Mouse (Mus musculus): ENCODE data around the gene Smpd2. TPM values are rescaled to one million over a fixed set of nuclear protein-coding genes. Genes with fewer than 3 reads are reported as not detected.

Gene Smpd2
- total and polyA plus RNA-seq, 3 experiments = 0.04 to 0.42 TPM; not detected in 1

GRCm38 (mm10) chr10:41482446-41482845, 7.7 kb downstream of the Smpd2 start:
- no peak for DNase-seq (ENCODE audit: low read depth, low spot score)
- no peak for TF ChIP-seq SMC3 (IDR thresholded peaks at IDR 0.05; ENCODE audit: low read depth, low read length)
- TF ChIP-seq MAX (IDR thresholded peaks at IDR 0.05; ENCODE audit: low read length) = no peak
- TF ChIP-seq ZNF384 (IDR thresholded peaks at IDR 0.05; ENCODE audit: low read depth, low read length) = no peak
- TF ChIP-seq TBP (IDR thresholded peaks at IDR 0.05; ENCODE audit: low read depth, low read length) = no peak
- no peak for TF ChIP-seq E2F4 (IDR thresholded peaks at IDR 0.05; ENCODE audit: borderline replicate concordance, low read depth, low read length)
- no peak for TF ChIP-seq NELFE (IDR thresholded peaks at IDR 0.05; ENCODE audit: low read depth, low read length)
- TF ChIP-seq USF2 (IDR thresholded peaks at IDR 0.05; ENCODE audit: borderline replicate concordance in 1 of 2, insufficient read depth in 1 of 2, low read depth in 1 of 2, low read length in 2 of 2) = no peak
- TF ChIP-seq SIN3A (IDR thresholded peaks at IDR 0.05; ENCODE audit: low read length) = no peak
- TF ChIP-seq GABPA (IDR thresholded peaks at IDR 0.05; ENCODE audit: low read depth, low read length) = no peak
- TF ChIP-seq MYB (IDR thresholded peaks at IDR 0.05; ENCODE audit: low read depth, low read length) = no peak
- no peak for TF ChIP-seq MAZ (IDR thresholded peaks at IDR 0.05; ENCODE audit: low read depth, low read length)
- no peak for TF ChIP-seq RAD21 (IDR thresholded peaks at IDR 0.05; ENCODE audit: low read depth, low read length)
- no peak for TF ChIP-seq ZKSCAN1 (IDR thresholded peaks at IDR 0.05; ENCODE audit: low read depth, low read length)
- TF ChIP-seq EP300 (IDR thresholded peaks at IDR 0.05; ENCODE audit: low read depth in 1 of 2, low read length in 2 of 2) = no peak
- TF ChIP-seq NRF1 (IDR thresholded peaks at IDR 0.05; ENCODE audit: insufficient read depth, low read depth, low read length, poor library complexity, severe bottlenecking) = no peak
- no peak for TF ChIP-seq CTCF (IDR thresholded peaks at IDR 0.05 in 2 of 3, conservative IDR thresholded peaks at IDR 0.05 in 1 of 3; ENCODE audit: control insufficient read depth in 1 of 3, insufficient read depth in 1 of 3, low read depth in 2 of 3, low read length in 3 of 3, poor library complexity in 1 of 3, severe bottlenecking in 1 of 3)
- no peak for TF ChIP-seq ELF1 (IDR thresholded peaks at IDR 0.05; ENCODE audit: low read depth, low read length)
- TF ChIP-seq RCOR1 (IDR thresholded peaks at IDR 0.05; ENCODE audit: low read depth, low read length) = no peak
- TF ChIP-seq MXI1 (IDR thresholded peaks at IDR 0.05; ENCODE audit: low read depth, low read length) = no peak
- no peaks in the 10 kb centered on the region for H3K9me3 ChIP-seq (replicated peaks; ENCODE audit: insufficient read depth, low read length)
- H3K4me3 ChIP-seq (ENCODE audit: control insufficient read depth in 1 of 2, insufficient read depth in 1 of 2, low read depth in 2 of 2, low read length in 2 of 2) = no peak overlapping the region
- no peaks in the 10 kb centered on the region for H3K27me3 ChIP-seq (ENCODE audit: control insufficient read depth in 1 of 2, insufficient read depth in 2 of 2, low read length in 2 of 2)
- no peak overlapping the region for H3K9ac ChIP-seq (ENCODE audit: control insufficient read depth, low read depth, low read length, poor library complexity, severe bottlenecking)
- H3K27ac ChIP-seq (ENCODE audit: control insufficient read depth, low read depth, low read length) = no peak overlapping the region
- H3K36me3 ChIP-seq (ENCODE audit: control insufficient read depth in 1 of 2, insufficient read depth in 2 of 2, low read length in 2 of 2) = peaks cover 0 to 3% of the 10 kb centered on the region in 2 experiments; a peak in 1 of 4 replicates
- H3K79me2 ChIP-seq (ENCODE audit: control insufficient read depth, insufficient read depth, low read length, poor library complexity) = no peaks in the 10 kb centered on the region
- H3K4me1 ChIP-seq (ENCODE audit: control insufficient read depth in 1 of 2, insufficient read depth in 2 of 2, low read length in 2 of 2) = peaks cover 0 to 7% of the 10 kb centered on the region in 2 experiments; a peak in 2 of 4 replicates
